Mouse (Mus musculus) cerebral cortex, adult 2 months (tissue): ENCODE measurements around the gene 6330403K07Rik.

ENCODE experiments used
- whole genome bisulfite sequencing: fragments of 180-500 bp; shearing (Covaris S2); methylation state at CpG from one replicate; pipeline ENCODE4 v1.1.7; 2018; 5-methylcytosine and 5-hydroxymethylcytosine counted together

The 6330403K07Rik gene

GRCm38 (mm10) chr11:70982557-70983228 lies 50.6 kb downstream of the 6330403K07Rik start, which contains the start of gene C1qbp:
C1qbp (minus strand) TSS chr11:70983026.
- 1% methylated on average over 57 of the region's 64 CpGs for WGBS

GRCm38 (mm10) chr11:70982030-70982429 lies 51.3 kb downstream of the 6330403K07Rik start:
- WGBS: 7% methylated on average over 12 of the region's 12 CpGs
